Mouse (Mus musculus): ENCODE results near the gene Hsd17b7.
A peak's percentile ranks its signal among the peaks of the same experiment; 100 is the strongest.

- TF ChIP-seq CTCF (IDR thresholded peaks at IDR 0.05) (peak; percentile 73), EP300 (IDR thresholded peaks at IDR 0.05) (no peak)
These were observed 34.9 kb downstream of the Hsd17b7 start for GRCm38 (mm10) chr1:169934005-169934725.

Measured in lung, postnatal 0 days (tissue).